ENCODE assay signal across 7 mouse cellular contexts in genomic region chr6:93065917-93066552, GRCm38 (mm10).
DNase-seq lines count a peak whose midpoint lies in the region; ATAC-seq and TF ChIP-seq lines count a peak whose summit lies in the region.

No protein-coding gene starts in this region.

- peak overlapping the region; percentile 68 for H3K27ac ChIP-seq in embryonic facial prominence, embryonic 15.5 days (replicated peaks)
- peak overlapping the region; percentile 74 for H3K27ac ChIP-seq in heart, postnatal 0 days (ENCODE audit: low read depth)

- peak; percentile 12 for DNase-seq in urinary bladder, postnatal 25 days (ENCODE audit: low spot score)
- DNase-seq in urinary bladder, adult 2 months (ENCODE audit: low spot score): no peak
- peak; percentile 30 for DNase-seq in heart, postnatal 0 days (ENCODE audit: low spot score)
- peak; percentile 70 for DNase-seq in kidney, postnatal 14 days
- peak; percentile 52 for DNase-seq in lung, postnatal 25 days (ENCODE audit: low spot score)

- H3K9me3 ChIP-seq in embryonic facial prominence, embryonic 15.5 days (replicated peaks): no peaks in the 10 kb centered on the region
- no peaks in the 10 kb centered on the region for H3K9me3 ChIP-seq in heart, postnatal 0 days (replicated peaks; ENCODE audit: control insufficient read depth, low read length)

- no peaks in the 10 kb centered on the region for H3K36me3 ChIP-seq in embryonic facial prominence, embryonic 15.5 days
- H3K36me3 ChIP-seq in heart, postnatal 0 days (replicated peaks; ENCODE audit: control insufficient read depth, insufficient read depth, low read length): no peaks in the 10 kb centered on the region

- ATAC-seq in embryonic facial prominence, embryonic 15.5 days (ENCODE audit: insufficient number of reproducible peaks, low FRiP score, low TSS enrichment, low read depth): no peak; the same call in 1 of the 2 replicates
- ATAC-seq in heart, postnatal 0 days (ENCODE audit: insufficient read depth, low read depth): no peak
- no peak for ATAC-seq in CD4-positive, CD25-positive, alpha-beta regulatory T cell, adult 4 months

- no peak overlapping the region for H3K9ac ChIP-seq in embryonic facial prominence, embryonic 15.5 days
- no peak overlapping the region for H3K9ac ChIP-seq in heart, postnatal 0 days (replicated peaks; ENCODE audit: low read depth, low read length)

- TF ChIP-seq CTCF in heart, postnatal 0 days (IDR thresholded peaks at IDR 0.05; ENCODE audit: low read depth): no peak

- peaks cover 11% of the 10 kb centered on the region for H3K4me1 ChIP-seq in embryonic facial prominence, embryonic 15.5 days
- peaks cover 15% of the 10 kb centered on the region for H3K4me1 ChIP-seq in heart, postnatal 0 days (ENCODE audit: control insufficient read depth, insufficient read depth)

- H3K4me2 ChIP-seq in embryonic facial prominence, embryonic 15.5 days (replicated peaks): peak overlapping the region; percentile 39
- peak overlapping the region; percentile 48 for H3K4me2 ChIP-seq in heart, postnatal 0 days (ENCODE audit: low read depth, low read length)

- H3K4me3 ChIP-seq in embryonic facial prominence, embryonic 15.5 days (replicated peaks): peak overlapping the region; percentile 14
- peak overlapping the region; percentile 16 for H3K4me3 ChIP-seq in heart, postnatal 0 days (ENCODE audit: low read depth, low read length)

- 30% methylated on average over 12 of the region's 12 CpGs for WGBS in embryonic facial prominence, embryonic 15.5 days
- 43% methylated on average over 12 of the region's 12 CpGs for WGBS in heart, postnatal 0 days

- no peak for TF ChIP-seq EP300 in heart, postnatal 0 days (IDR thresholded peaks at IDR 0.05; ENCODE audit: low read depth)

- H3K27me3 ChIP-seq in embryonic facial prominence, embryonic 15.5 days: no peaks in the 10 kb centered on the region
- no peaks in the 10 kb centered on the region for H3K27me3 ChIP-seq in heart, postnatal 0 days (ENCODE audit: control insufficient read depth, insufficient read depth, low read length)
